Mouse (Mus musculus): ENCODE measurements around the gene Clip2. TPM values are rescaled to one million over a fixed set of nuclear protein-coding genes. Genes with fewer than 3 reads are reported as not detected.

Clip2 gene
- polyA plus RNA-seq, 1 experiment: 43.4 TPM

DNA sequence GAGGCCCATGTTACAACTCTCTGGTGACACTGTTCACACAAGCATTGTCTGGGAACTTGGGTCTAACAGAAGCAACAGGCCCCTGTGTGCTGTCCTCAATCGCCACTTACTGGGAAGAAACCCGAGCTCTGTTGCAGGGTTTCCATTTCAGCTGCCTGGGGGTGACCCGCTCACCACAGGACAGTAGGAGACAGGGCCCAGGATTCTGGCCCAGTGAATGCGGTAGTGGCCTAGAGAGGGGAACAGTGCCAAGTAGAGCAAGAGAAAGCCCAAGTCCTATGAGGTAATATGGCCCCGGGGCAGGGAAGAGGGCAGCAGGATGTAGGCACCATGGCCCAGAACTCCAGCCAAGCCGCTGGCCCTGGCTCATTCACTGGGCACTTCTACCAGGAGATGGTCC, 11.4 kb downstream of the Clip2 start:
- H3K27ac ChIP-seq (ENCODE audit: insufficient read depth, low read depth, low read length): peak overlapping the region; percentile 38; the same call in 1 of the 2 replicates

DNA sequence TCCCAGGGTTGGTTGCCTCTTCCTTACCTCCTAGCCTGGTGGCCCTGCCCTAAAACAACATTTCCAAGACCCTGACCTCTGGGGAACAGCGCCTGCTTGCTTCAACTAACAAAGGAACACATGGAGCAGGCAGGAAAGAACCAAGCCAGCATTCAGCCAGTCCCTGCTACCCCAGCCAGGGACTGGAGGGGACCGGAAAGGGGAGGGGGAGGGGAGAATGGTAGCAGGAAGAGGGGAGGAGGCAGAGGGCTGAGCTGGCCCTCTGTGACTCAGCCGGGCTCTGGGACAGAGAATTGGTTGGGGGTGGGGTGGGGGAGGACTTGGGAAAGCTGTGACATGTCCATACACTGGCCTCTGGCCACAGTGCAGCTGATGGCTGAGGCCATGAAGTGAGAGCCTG, 12.3 kb downstream of the Clip2 start:
- Histone ChIP-seq H3K4me1 (ENCODE audit: control insufficient read depth, insufficient read depth, insufficient read length, low read length) (peaks cover 13% of the 10 kb centered on the region; the same call in 1 of the 2 replicates), H3K27ac (ENCODE audit: insufficient read depth, low read depth, low read length) (peak overlapping the region; percentile 38), H3K36me3 (ENCODE audit: control insufficient read depth, insufficient read depth, low read length) (peaks cover 8% of the 10 kb centered on the region), H3K27me3 (ENCODE audit: control insufficient read depth, insufficient read depth, low read length) (no peaks in the 10 kb centered on the region), H3K4me3 (ENCODE audit: low read depth, low read length) (no peak overlapping the region)
- TF ChIP-seq POLR2A (IDR thresholded peaks at IDR 0.05; ENCODE audit: low read depth, low read length) (no peak), CTCF (IDR thresholded peaks at IDR 0.05; ENCODE audit: extremely low read depth, insufficient read length, insufficient replicate concordance, low read depth, low read length) (no peak)
- 63% methylated on average over 3 of the region's 3 CpGs for WGBS

More for the DNA sequence above, 11.4 kb downstream of the Clip2 start:
- H3K4me1 ChIP-seq (ENCODE audit: control insufficient read depth, insufficient read depth, insufficient read length, low read length): peaks cover 13% of the 10 kb centered on the region; the same call in 1 of the 2 replicates
- H3K36me3 ChIP-seq (ENCODE audit: control insufficient read depth, insufficient read depth, low read length): 0 out of 2 replicates have a peak, but pooled peaks cover 1% of the 10 kb centered on the region
- TF ChIP-seq POLR2A (IDR thresholded peaks at IDR 0.05; ENCODE audit: low read depth, low read length) (no peak), CTCF (IDR thresholded peaks at IDR 0.05; ENCODE audit: extremely low read depth, insufficient read length, insufficient replicate concordance, low read depth, low read length) (no peak)
- no peaks in the 10 kb centered on the region for H3K27me3 ChIP-seq (ENCODE audit: control insufficient read depth, insufficient read depth, low read length)
- H3K4me3 ChIP-seq (ENCODE audit: low read depth, low read length): no peak overlapping the region
- 75% methylated on average over 6 of the region's 6 CpGs for WGBS

DNA sequence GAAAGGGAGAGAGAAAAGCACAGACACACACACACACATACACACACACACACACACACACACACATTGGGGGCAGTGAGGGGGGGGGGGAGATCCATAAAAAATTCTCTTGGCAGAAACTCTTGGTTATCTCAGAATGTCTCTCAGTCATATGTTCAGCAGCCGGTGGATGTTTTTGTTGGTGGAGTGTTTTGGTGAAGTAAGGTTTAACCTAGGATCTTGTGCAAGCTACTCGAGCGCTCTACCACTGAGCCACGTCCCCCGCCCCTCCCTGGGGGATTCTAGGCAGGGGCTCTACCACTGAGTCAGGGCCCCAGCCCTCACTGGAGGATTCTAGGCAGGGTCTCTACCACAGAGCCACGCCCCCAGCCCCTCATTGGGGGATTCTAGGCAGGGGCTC, 16.2 kb downstream of the Clip2 start:
- peaks cover 36% of the 10 kb centered on the region for H3K36me3 ChIP-seq (ENCODE audit: control insufficient read depth, insufficient read depth, low read length)
- 82% methylated on average over 6 of the region's 6 CpGs for WGBS
- H3K27me3 ChIP-seq (ENCODE audit: control insufficient read depth, insufficient read depth, low read length): no peaks in the 10 kb centered on the region
- TF ChIP-seq CTCF (IDR thresholded peaks at IDR 0.05; ENCODE audit: extremely low read depth, insufficient read length, insufficient replicate concordance, low read depth, low read length): no peak
- TF ChIP-seq POLR2A (IDR thresholded peaks at IDR 0.05; ENCODE audit: low read depth, low read length): no peak
- H3K27ac ChIP-seq (ENCODE audit: insufficient read depth, low read depth, low read length): no peak overlapping the region
- peaks cover 7% of the 10 kb centered on the region; the same call in 1 of the 2 replicates for H3K4me1 ChIP-seq (ENCODE audit: control insufficient read depth, insufficient read depth, insufficient read length, low read length)
- H3K4me3 ChIP-seq (ENCODE audit: low read depth, low read length): no peak overlapping the region

DNA sequence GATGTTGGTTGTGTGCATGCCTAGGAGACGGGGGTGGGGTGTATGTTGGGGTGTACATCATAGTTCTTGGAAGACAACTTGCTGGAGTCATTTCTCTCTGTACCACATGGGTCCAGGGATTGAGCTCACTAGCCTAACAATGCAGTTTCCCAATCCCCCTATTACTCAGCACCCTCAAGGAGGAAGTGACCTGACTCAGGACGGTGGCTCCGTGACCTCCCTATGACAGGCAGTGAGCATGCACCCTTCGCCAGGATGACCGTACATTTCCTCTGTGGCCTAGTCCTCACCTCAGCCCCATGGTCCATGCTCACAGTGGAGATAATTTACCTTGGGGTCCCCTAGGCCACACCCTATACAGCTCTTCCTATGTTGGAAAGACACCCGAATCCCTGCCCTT, 19.8 kb downstream of the Clip2 start:
- Histone ChIP-seq H3K27ac (ENCODE audit: insufficient read depth, low read depth, low read length) (no peak overlapping the region), H3K4me3 (ENCODE audit: low read depth, low read length) (no peak overlapping the region), H3K27me3 (ENCODE audit: control insufficient read depth, insufficient read depth, low read length) (no peaks in the 10 kb centered on the region), H3K4me1 (ENCODE audit: control insufficient read depth, insufficient read depth, insufficient read length, low read length) (peaks cover 5% of the 10 kb centered on the region; the same call in 1 of the 2 replicates), H3K36me3 (ENCODE audit: control insufficient read depth, insufficient read depth, low read length) (peaks cover 43% of the 10 kb centered on the region)
- TF ChIP-seq POLR2A (IDR thresholded peaks at IDR 0.05; ENCODE audit: low read depth, low read length): no peak
- TF ChIP-seq CTCF (IDR thresholded peaks at IDR 0.05; ENCODE audit: extremely low read depth, insufficient read length, insufficient replicate concordance, low read depth, low read length): no peak
- 88% methylated on average over 6 of the region's 6 CpGs for WGBS

DNA sequence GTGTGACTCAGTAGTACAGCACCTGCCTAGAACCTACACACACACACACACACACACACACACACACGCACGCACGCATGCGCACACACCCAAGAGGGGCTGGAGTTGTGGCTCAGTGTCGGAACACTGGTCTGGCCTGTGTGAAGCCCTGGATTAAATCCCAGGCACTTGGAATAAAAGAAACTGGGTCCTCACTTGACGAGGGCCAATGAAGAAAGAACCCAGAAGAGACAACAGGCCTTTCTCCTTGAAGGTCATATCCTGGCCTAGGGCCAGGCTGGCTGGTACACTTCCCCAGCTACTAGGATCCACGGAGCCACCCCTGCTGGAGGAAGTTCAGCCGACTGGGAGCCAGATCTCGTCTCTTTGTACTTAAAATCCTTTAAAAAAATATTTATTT, 20.6 kb downstream of the Clip2 start:
- no peak overlapping the region for H3K4me3 ChIP-seq (ENCODE audit: low read depth, low read length)
- TF ChIP-seq POLR2A (IDR thresholded peaks at IDR 0.05; ENCODE audit: low read depth, low read length) (no peak), CTCF (IDR thresholded peaks at IDR 0.05; ENCODE audit: extremely low read depth, insufficient read length, insufficient replicate concordance, low read depth, low read length) (no peak)
- no peaks in the 10 kb centered on the region for H3K27me3 ChIP-seq (ENCODE audit: control insufficient read depth, insufficient read depth, low read length)
- H3K36me3 ChIP-seq (ENCODE audit: control insufficient read depth, insufficient read depth, low read length): peaks cover 43% of the 10 kb centered on the region
- H3K4me1 ChIP-seq (ENCODE audit: control insufficient read depth, insufficient read depth, insufficient read length, low read length): peaks cover 5% of the 10 kb centered on the region; the same call in 1 of the 2 replicates
- no peak overlapping the region for H3K27ac ChIP-seq (ENCODE audit: insufficient read depth, low read depth, low read length)
- WGBS: 73% methylated on average over 9 of the region's 9 CpGs

DNA sequence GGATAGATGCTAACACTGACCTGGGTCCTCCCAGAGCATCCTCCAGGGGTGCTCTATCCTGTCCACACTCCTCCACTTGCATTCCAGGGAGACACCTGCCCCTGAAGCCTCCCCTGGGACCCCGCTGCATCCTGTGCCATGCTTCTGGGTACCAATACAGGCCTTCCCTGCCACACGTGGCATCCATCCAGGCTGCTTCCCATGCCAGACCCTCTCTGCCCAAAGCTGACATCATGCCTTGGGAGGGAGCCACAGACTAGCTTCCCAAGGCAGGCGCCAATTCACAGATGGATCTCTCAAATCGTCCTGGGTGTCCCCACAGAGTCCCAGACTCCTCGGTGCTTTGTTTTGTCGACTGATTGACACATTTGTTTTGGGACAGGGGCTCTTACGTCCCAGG, 21.4 kb downstream of the Clip2 start:
- no peaks in the 10 kb centered on the region for H3K27me3 ChIP-seq (ENCODE audit: control insufficient read depth, insufficient read depth, low read length)
- H3K4me1 ChIP-seq (ENCODE audit: control insufficient read depth, insufficient read depth, insufficient read length, low read length): peaks cover 5% of the 10 kb centered on the region; the same call in 1 of the 2 replicates
- WGBS: 81% methylated on average over 7 of the region's 7 CpGs
- H3K4me3 ChIP-seq (ENCODE audit: low read depth, low read length): no peak overlapping the region
- TF ChIP-seq POLR2A (IDR thresholded peaks at IDR 0.05; ENCODE audit: low read depth, low read length) (no peak), CTCF (IDR thresholded peaks at IDR 0.05; ENCODE audit: extremely low read depth, insufficient read length, insufficient replicate concordance, low read depth, low read length) (no peak)
- H3K36me3 ChIP-seq (ENCODE audit: control insufficient read depth, insufficient read depth, low read length): peaks cover 48% of the 10 kb centered on the region
- H3K27ac ChIP-seq (ENCODE audit: insufficient read depth, low read depth, low read length): no peak overlapping the region

DNA sequence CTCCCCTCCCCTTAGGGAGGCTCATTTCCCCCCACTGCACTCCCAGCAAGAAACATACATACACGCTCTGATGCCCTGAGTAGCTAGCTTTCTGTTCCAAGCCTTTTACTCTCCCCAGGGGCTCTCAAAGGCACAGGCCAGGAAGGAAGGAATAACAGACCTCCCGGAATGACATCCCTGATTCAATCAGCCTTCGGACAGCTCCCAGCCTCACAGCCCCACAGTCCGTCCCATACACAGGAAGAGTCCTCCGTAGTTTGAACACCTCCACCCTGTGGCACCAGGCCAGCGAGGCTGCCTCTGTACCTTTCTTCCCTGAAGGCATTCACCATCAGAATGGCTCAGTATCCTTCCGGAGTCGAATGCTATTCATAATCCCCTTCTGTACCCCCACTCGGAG, 23.7 kb downstream of the Clip2 start:
- WGBS: 69% methylated on average over 9 of the region's 9 CpGs
- Histone ChIP-seq H3K36me3 (ENCODE audit: control insufficient read depth, insufficient read depth, low read length) (peaks cover 32% of the 10 kb centered on the region), H3K4me1 (ENCODE audit: control insufficient read depth, insufficient read depth, insufficient read length, low read length) (peaks cover 5% of the 10 kb centered on the region; the same call in 1 of the 2 replicates), H3K27me3 (ENCODE audit: control insufficient read depth, insufficient read depth, low read length) (no peaks in the 10 kb centered on the region), H3K27ac (ENCODE audit: insufficient read depth, low read depth, low read length) (no peak overlapping the region), H3K4me3 (ENCODE audit: low read depth, low read length) (no peak overlapping the region)
- no peak for TF ChIP-seq CTCF (IDR thresholded peaks at IDR 0.05; ENCODE audit: extremely low read depth, insufficient read length, insufficient replicate concordance, low read depth, low read length)
